Mouse (Mus musculus) cerebellum, adult 9-11 months (tissue): ENCODE results near the gene Clec4e.
"Not testable (repeated sequence)": the region's sequence is repeated elsewhere in the genome, so short reads cannot be mapped to it uniquely, and the experiment has no call there.

Experiments used
- DNase-seq: peaks from one replicate; pipeline ENCODE4 v3.0.0; 2022

Gene Clec4e

DNA sequence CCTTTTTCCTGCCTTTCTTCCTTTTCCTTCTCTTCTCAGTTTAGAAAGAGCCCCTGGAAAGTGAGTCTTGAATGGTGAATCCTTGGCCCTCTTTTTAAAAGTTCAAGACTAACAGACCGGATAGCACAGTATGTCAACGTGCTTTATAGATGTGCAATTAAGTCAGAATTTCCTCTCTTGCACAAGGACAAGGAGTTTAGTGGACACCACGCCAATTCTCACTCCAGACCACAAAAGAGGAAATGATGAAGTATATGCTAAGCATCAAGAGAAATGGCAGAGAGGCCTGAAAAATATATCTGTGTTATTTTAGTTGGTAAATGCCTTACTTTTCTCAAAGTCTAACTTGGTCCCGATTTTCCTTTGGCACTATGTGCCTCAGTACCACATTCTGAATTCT lies at the start of gene Clec4e:
Gene Clec4e (minus strand): TSS at position 118 of the 400 bp plus-strand sequence.
- no peak for DNase-seq

GRCm38 (mm10) chr6:123332503-123332902 lies 42.8 kb upstream of the Clec4e start:
- no peak for DNase-seq

GRCm38 (mm10) chr6:123308033-123308432 lies 18.4 kb upstream of the Clec4e start, which contains the start of gene Vmn2r19:
Gene Vmn2r19, plus strand, starts transcription at chr6:123308333.
- DNase-seq: no peak

GRCm38 (mm10) chr6:123306315-123306714 lies 16.6 kb upstream of the Clec4e start:
- not testable (repeated sequence) for DNase-seq

DNA sequence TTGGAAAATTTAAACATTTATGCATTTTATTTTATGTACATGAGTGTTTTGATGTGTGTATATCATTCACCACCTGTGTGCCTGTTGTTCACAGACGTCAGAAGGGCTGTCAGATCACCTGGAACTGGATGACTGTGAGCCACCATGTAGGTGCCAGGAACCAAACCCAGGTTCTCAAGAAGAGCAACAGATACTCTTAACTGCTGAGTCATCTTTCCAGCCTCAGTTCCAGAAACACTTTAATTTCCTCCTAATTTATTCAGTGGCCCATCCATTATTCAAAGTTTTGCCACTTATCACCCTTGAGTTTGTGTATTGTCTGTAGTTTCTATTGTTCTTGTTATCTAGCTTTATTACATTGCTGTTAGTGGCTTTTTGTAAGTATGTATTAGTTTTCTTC lies 7.0 kb upstream of the Clec4e start:
- no peak for DNase-seq

- DNase-seq: not testable (repeated sequence)
Observed at GRCm38 (mm10) chr6:123293509-123293908, 3.8 kb upstream of the Clec4e start.

GRCm38 (mm10) chr6:123292751-123293400 lies 3.2 kb upstream of the Clec4e start:
- DNase-seq: no peak

DNA sequence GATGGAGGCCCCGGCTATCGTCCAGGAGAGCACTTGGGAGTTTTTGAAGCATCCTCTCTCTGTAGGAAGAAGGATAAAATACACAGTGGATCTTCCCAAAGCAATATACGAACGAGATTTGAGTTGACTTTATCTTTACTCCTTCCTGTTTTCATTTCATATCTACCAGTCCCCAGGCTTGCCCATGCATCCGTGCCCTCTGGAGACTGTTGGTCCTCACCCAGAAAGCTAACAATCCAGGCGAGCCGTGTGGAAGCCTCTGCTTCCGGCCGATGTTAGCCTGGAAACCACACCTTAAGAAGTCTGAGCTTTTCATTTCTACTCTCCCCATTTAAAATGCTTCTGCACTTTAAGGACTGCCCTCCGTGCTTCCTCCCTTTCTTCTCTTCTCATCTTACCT lies 739 bp downstream of the Clec4e start:
- DNase-seq: no peak

- no peak for DNase-seq
Observed at GRCm38 (mm10) chr6:123286311-123286710, 3.4 kb downstream of the Clec4e start.

GRCm38 (mm10) chr6:123279443-123279842 lies 10.2 kb downstream of the Clec4e start:
- no peak for DNase-seq

DNA sequence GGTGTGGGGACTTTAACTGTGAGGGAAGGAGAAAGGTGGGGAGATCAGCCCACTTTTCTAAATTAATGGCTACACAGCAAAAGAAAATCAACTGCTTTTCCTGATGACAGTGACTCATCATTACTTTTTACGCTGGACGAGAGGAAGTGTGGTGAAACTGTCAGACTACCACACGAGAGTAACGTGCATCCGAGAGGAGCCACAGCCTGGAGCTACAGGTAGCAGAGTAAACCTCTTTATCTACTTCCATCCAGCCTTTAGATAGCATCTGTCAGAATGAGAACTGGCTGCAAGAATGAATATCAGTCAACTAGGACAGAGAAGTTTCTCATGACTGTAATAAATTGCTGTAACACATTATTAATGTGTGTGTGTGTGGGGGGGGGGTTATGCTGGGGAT lies 22.7 kb downstream of the Clec4e start:
- DNase-seq: no peak

GRCm38 (mm10) chr6:123265809-123266208 lies 23.9 kb downstream of the Clec4e start:
- DNase-seq: no peak

DNA sequence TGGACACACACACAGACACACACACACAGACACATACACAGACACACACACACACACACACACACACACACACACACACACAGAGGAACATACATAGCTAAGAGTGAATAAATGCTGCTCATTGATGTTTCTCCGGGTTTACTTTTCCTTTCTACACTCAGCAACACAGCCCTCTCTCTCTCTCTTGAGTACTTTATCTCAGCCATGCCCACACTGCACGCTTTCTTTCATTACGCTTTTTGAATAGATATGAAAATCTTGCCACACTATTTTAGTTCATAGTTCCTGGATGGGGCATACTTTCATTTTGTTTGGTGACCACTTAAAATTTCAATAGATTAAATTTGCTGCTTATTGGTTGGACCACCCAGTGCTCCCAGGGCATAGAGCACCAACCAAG lies 25.5 kb downstream of the Clec4e start:
- DNase-seq: no peak

GRCm38 (mm10) chr6:123261555-123262161 lies 28.0 kb downstream of the Clec4e start, which contains the start of gene Clec4d:
Gene Clec4d, plus strand, starts transcription at chr6:123262111.
- DNase-seq: no peak

DNA sequence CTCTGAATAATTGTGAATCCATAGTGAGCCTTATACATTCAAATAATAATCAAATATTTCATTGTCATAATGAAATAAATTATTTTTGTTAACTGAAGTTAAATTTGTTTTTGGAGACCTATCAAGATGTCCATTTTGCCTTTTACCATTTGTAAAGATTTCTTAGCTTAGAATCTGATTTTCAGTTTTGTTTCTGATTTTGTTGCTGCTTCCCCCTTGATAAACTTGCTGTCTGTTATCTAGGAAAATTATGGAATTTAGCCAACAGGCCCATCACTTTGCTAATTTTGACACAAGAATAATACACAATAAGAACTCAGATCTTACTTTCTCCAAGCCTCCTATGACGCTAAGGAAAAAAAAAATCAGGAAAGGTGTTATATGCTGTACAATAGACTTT lies 28.8 kb downstream of the Clec4e start:
- DNase-seq: no peak

DNA sequence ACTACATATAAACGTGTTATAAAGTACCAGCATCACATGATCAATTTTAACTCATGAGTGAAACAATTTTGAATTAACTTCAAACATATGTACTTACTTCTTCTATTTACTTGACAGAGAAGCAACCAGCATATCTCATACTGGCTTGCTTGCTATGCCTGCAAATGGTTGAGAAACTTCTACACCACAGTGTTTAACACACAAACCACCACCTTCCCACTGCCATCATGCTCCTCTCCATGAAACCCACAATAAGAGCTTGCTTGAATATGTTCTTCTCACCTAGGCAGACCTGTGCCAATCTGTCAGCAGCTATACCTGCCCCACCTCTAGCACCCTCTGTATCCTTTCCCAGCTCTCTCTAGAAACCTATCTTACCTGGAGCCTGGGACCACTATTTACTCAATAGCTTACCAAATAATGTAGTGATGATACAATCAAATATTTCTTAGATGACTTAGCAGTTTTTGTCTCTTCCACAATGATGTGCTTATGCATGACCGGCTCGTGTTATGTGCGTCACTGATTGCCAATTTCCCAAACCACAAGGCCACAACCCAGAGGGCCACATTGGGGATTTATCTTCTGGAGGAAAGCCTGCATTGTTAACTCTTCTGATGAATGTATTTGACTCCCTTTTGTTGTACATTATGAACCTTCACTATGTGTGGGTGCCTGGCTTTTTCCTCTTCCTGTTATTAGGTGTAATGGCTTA lies 29.6 kb downstream of the Clec4e start:
- DNase-seq: no peak

- DNase-seq: no peak
Observed at GRCm38 (mm10) chr6:123258946-123259345, 30.7 kb downstream of the Clec4e start.

GRCm38 (mm10) chr6:123252735-123253134 lies 36.9 kb downstream of the Clec4e start:
- DNase-seq: no peak

DNA sequence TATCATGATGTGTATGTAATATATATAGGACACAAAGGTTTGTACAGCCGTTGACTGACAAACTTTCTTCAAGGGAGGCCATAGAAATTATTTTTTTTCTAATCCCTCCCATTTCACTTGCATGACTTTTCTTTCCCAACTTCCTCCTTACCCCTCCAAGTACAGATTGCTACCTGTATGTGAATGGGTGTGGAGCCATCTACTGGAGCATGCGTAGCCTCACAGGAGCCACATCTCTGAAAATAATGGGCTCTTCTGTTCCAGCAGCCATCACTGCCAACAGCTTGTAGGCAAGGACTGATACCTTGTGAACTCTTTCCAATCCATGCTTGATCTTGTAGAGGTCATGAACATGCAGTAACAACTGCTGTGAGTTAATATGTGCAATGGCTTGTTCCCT lies 40.8 kb downstream of the Clec4e start:
- DNase-seq: not testable (repeated sequence)

GRCm38 (mm10) chr6:123244201-123244600 lies 45.5 kb downstream of the Clec4e start:
- DNase-seq: no peak

DNA sequence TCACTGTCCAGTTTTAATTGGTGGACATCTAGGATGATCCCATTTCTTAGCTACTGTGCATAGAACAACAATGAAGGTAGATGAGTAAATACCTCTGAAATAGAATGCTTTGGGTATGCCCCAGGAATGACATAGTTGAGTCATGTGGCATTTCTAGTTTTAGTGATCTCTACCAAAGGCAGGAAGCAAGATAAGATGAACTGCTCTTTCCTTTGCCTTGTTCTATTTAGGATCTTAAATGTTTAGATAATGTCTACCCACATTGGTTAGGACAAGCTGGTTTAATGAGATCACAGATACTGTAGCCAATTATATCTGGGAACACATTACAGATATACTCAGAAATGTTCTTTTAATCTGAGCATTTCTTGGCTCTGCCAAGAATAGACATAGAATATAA lies 52.1 kb downstream of the Clec4e start:
- DNase-seq: no peak
